Mouse (Mus musculus): ENCODE measurements around the gene Mdfic. TPM values are rescaled to one million over a fixed set of nuclear protein-coding genes. Genes with fewer than 3 reads are reported as not detected.
A peak's percentile ranks its signal among the peaks of the same experiment; 100 is the strongest.

Mdfic gene
- polyA plus RNA-seq, 1 experiment from 2014 or later = 7.0 TPM

- 69% methylated on average over 7 of the region's 7 CpGs for WGBS
- Histone ChIP-seq H3K9ac (ENCODE audit: low read length) (no peak overlapping the region), H3K4me3 (replicated peaks; ENCODE audit: low read length) (no peak overlapping the region), H3K9me3 (replicated peaks; ENCODE audit: control insufficient read depth, low read length) (no peaks in the 10 kb centered on the region), H3K27ac (ENCODE audit: low read length) (no peak overlapping the region), H3K4me2 (ENCODE audit: low read depth, low read length) (no peak overlapping the region), H3K36me3 (ENCODE audit: control insufficient read depth, insufficient read depth, low read length) (no peaks in the 10 kb centered on the region), H3K27me3 (ENCODE audit: control insufficient read depth, insufficient read depth, low read length) (no peaks in the 10 kb centered on the region), H3K4me1 (ENCODE audit: control insufficient read depth, insufficient read depth, low read length) (peaks cover 15% of the 10 kb centered on the region)
- no peak for ATAC-seq (ENCODE audit: insufficient read depth, low FRiP score)
Measured at GRCm38 (mm10) chr6:15731452-15731851, 11.0 kb downstream of the Mdfic start.

- ATAC-seq (ENCODE audit: insufficient read depth, low FRiP score) = no peak
Measured at GRCm38 (mm10) chr6:15737312-15737911, 17.0 kb downstream of the Mdfic start.

GRCm38 (mm10) chr6:15738331-15738943 is 18.0 kb downstream of the Mdfic start:
- no peak overlapping the region for H3K9ac ChIP-seq (ENCODE audit: low read length)
- peak overlapping the region; percentile 58 for H3K27ac ChIP-seq (ENCODE audit: low read length)
- H3K27me3 ChIP-seq (ENCODE audit: control insufficient read depth, insufficient read depth, low read length) = no peaks in the 10 kb centered on the region
- no peaks in the 10 kb centered on the region for H3K36me3 ChIP-seq (ENCODE audit: control insufficient read depth, insufficient read depth, low read length)
- no peak overlapping the region for H3K4me2 ChIP-seq (ENCODE audit: low read depth, low read length)
- peak; percentile 84; the same call in 1 of the 2 replicates for ATAC-seq (ENCODE audit: insufficient read depth, low FRiP score)
- WGBS = 30% methylated on average over 5 of the region's 5 CpGs
- peaks cover 16% of the 10 kb centered on the region for H3K4me1 ChIP-seq (ENCODE audit: control insufficient read depth, insufficient read depth, low read length)
- no peak overlapping the region for H3K4me3 ChIP-seq (replicated peaks; ENCODE audit: low read length)
- H3K9me3 ChIP-seq (replicated peaks; ENCODE audit: control insufficient read depth, low read length) = no peaks in the 10 kb centered on the region

More at GRCm38 (mm10) chr6:15737312-15737911, 17.0 kb downstream of the Mdfic start:
- Histone ChIP-seq H3K4me1 (ENCODE audit: control insufficient read depth, insufficient read depth, low read length) (peaks cover 8% of the 10 kb centered on the region), H3K27me3 (ENCODE audit: control insufficient read depth, insufficient read depth, low read length) (no peaks in the 10 kb centered on the region), H3K27ac (ENCODE audit: low read length) (no peak overlapping the region), H3K36me3 (ENCODE audit: control insufficient read depth, insufficient read depth, low read length) (no peaks in the 10 kb centered on the region), H3K4me2 (ENCODE audit: low read depth, low read length) (no peak overlapping the region), H3K9me3 (replicated peaks; ENCODE audit: control insufficient read depth, low read length) (no peaks in the 10 kb centered on the region), H3K9ac (ENCODE audit: low read length) (no peak overlapping the region), H3K4me3 (replicated peaks; ENCODE audit: low read length) (no peak overlapping the region)
- 48% methylated on average over 8 of the region's 8 CpGs for WGBS

GRCm38 (mm10) chr6:15739132-15739531 is 18.7 kb downstream of the Mdfic start:
- H3K27me3 ChIP-seq (ENCODE audit: control insufficient read depth, insufficient read depth, low read length) = no peaks in the 10 kb centered on the region
- WGBS = 81% methylated on average over 3 of the region's 3 CpGs
- ATAC-seq (ENCODE audit: insufficient read depth, low FRiP score) = no peak

GRCm38 (mm10) chr6:15742591-15743149 is 22.2 kb downstream of the Mdfic start:
- Histone ChIP-seq H3K27me3 (ENCODE audit: control insufficient read depth, insufficient read depth, low read length) (no peaks in the 10 kb centered on the region), H3K27ac (ENCODE audit: low read length) (peak overlapping the region; percentile 70), H3K4me3 (replicated peaks; ENCODE audit: low read length) (no peak overlapping the region), H3K36me3 (ENCODE audit: control insufficient read depth, insufficient read depth, low read length) (0 out of 2 replicates have a peak, but pooled peaks cover 3% of the 10 kb centered on the region), H3K9me3 (replicated peaks; ENCODE audit: control insufficient read depth, low read length) (no peaks in the 10 kb centered on the region), H3K9ac (ENCODE audit: low read length) (no peak overlapping the region), H3K4me1 (ENCODE audit: control insufficient read depth, insufficient read depth, low read length) (peaks cover 20% of the 10 kb centered on the region), H3K4me2 (ENCODE audit: low read depth, low read length) (no peak overlapping the region)
- 80% methylated on average over 6 of the region's 6 CpGs for WGBS
- ATAC-seq (ENCODE audit: insufficient read depth, low FRiP score) = no peak

More at GRCm38 (mm10) chr6:15739132-15739531, 18.7 kb downstream of the Mdfic start:
- Histone ChIP-seq H3K4me2 (ENCODE audit: low read depth, low read length) (no peak overlapping the region), H3K9ac (ENCODE audit: low read length) (no peak overlapping the region), H3K9me3 (replicated peaks; ENCODE audit: control insufficient read depth, low read length) (no peaks in the 10 kb centered on the region), H3K4me1 (ENCODE audit: control insufficient read depth, insufficient read depth, low read length) (peaks cover 20% of the 10 kb centered on the region), H3K36me3 (ENCODE audit: control insufficient read depth, insufficient read depth, low read length) (no peaks in the 10 kb centered on the region), H3K27ac (ENCODE audit: low read length) (no peak overlapping the region), H3K4me3 (replicated peaks; ENCODE audit: low read length) (no peak overlapping the region)

GRCm38 (mm10) chr6:15743291-15743792 is 22.9 kb downstream of the Mdfic start:
- H3K4me2 ChIP-seq (ENCODE audit: low read depth, low read length) = no peak overlapping the region
- WGBS = 37% methylated on average over 8 of the region's 8 CpGs

GRCm38 (mm10) chr6:15743793-15744192 is 23.3 kb downstream of the Mdfic start:
- no peak for ATAC-seq (ENCODE audit: insufficient read depth, low FRiP score)
- H3K27me3 ChIP-seq (ENCODE audit: control insufficient read depth, insufficient read depth, low read length) = no peaks in the 10 kb centered on the region
- H3K9me3 ChIP-seq (replicated peaks; ENCODE audit: control insufficient read depth, low read length) = 0 out of 2 replicates have a peak, but pooled peaks cover 3% of the 10 kb centered on the region
- H3K4me3 ChIP-seq (replicated peaks; ENCODE audit: low read length) = no peak overlapping the region
- H3K9ac ChIP-seq (ENCODE audit: low read length) = no peak overlapping the region
- WGBS = 59% methylated on average over 6 of the region's 6 CpGs
- H3K4me2 ChIP-seq (ENCODE audit: low read depth, low read length) = no peak overlapping the region
- H3K36me3 ChIP-seq (ENCODE audit: control insufficient read depth, insufficient read depth, low read length) = 0 out of 2 replicates have a peak, but pooled peaks cover 3% of the 10 kb centered on the region
- H3K27ac ChIP-seq (ENCODE audit: low read length) = peak overlapping the region; percentile 70
- H3K4me1 ChIP-seq (ENCODE audit: control insufficient read depth, insufficient read depth, low read length) = peaks cover 13% of the 10 kb centered on the region

More at GRCm38 (mm10) chr6:15743291-15743792, 22.9 kb downstream of the Mdfic start:
- Histone ChIP-seq H3K4me1 (ENCODE audit: control insufficient read depth, insufficient read depth, low read length) (peaks cover 16% of the 10 kb centered on the region), H3K27ac (ENCODE audit: low read length) (peak overlapping the region; percentile 70), H3K4me3 (replicated peaks; ENCODE audit: low read length) (no peak overlapping the region), H3K9ac (ENCODE audit: low read length) (no peak overlapping the region; the same call in 1 of the 2 replicates), H3K9me3 (replicated peaks; ENCODE audit: control insufficient read depth, low read length) (0 out of 2 replicates have a peak, but pooled peaks cover 2% of the 10 kb centered on the region), H3K27me3 (ENCODE audit: control insufficient read depth, insufficient read depth, low read length) (no peaks in the 10 kb centered on the region), H3K36me3 (ENCODE audit: control insufficient read depth, insufficient read depth, low read length) (0 out of 2 replicates have a peak, but pooled peaks cover 3% of the 10 kb centered on the region)
- ATAC-seq (ENCODE audit: insufficient read depth, low FRiP score) = peak; percentile 73; the same call in 1 of the 2 replicates

GRCm38 (mm10) chr6:15745313-15745712 is 24.9 kb downstream of the Mdfic start:
- Histone ChIP-seq H3K27ac (ENCODE audit: low read length) (no peak overlapping the region), H3K9me3 (replicated peaks; ENCODE audit: control insufficient read depth, low read length) (0 out of 2 replicates have a peak, but pooled peaks cover 3% of the 10 kb centered on the region), H3K36me3 (ENCODE audit: control insufficient read depth, insufficient read depth, low read length) (0 out of 2 replicates have a peak, but pooled peaks cover 6% of the 10 kb centered on the region), H3K4me2 (ENCODE audit: low read depth, low read length) (no peak overlapping the region), H3K4me3 (replicated peaks; ENCODE audit: low read length) (no peak overlapping the region), H3K4me1 (ENCODE audit: control insufficient read depth, insufficient read depth, low read length) (peaks cover 13% of the 10 kb centered on the region), H3K9ac (ENCODE audit: low read length) (no peak overlapping the region), H3K27me3 (ENCODE audit: control insufficient read depth, insufficient read depth, low read length) (no peaks in the 10 kb centered on the region)
- 87% methylated on average over 6 of the region's 6 CpGs for WGBS
- no peak for ATAC-seq (ENCODE audit: insufficient read depth, low FRiP score)

- no peak overlapping the region for H3K4me3 ChIP-seq (replicated peaks; ENCODE audit: low read length)
- H3K4me1 ChIP-seq (ENCODE audit: control insufficient read depth, insufficient read depth, low read length) = peaks cover 13% of the 10 kb centered on the region
- 0 out of 2 replicates have a peak, but pooled peaks cover 3% of the 10 kb centered on the region for H3K9me3 ChIP-seq (replicated peaks; ENCODE audit: control insufficient read depth, low read length)
- H3K27ac ChIP-seq (ENCODE audit: low read length) = no peak overlapping the region
- no peak overlapping the region for H3K4me2 ChIP-seq (ENCODE audit: low read depth, low read length)
- no peaks in the 10 kb centered on the region for H3K27me3 ChIP-seq (ENCODE audit: control insufficient read depth, insufficient read depth, low read length)
- no peak for ATAC-seq (ENCODE audit: insufficient read depth, low FRiP score)
- WGBS = 76% methylated on average over 5 of the region's 5 CpGs
- 0 out of 2 replicates have a peak, but pooled peaks cover 6% of the 10 kb centered on the region for H3K36me3 ChIP-seq (ENCODE audit: control insufficient read depth, insufficient read depth, low read length)
- H3K9ac ChIP-seq (ENCODE audit: low read length) = no peak overlapping the region
Measured at GRCm38 (mm10) chr6:15745891-15746290, 25.4 kb downstream of the Mdfic start.
